Mouse (Mus musculus) olfactory bulb, adult 2 months (tissue): ENCODE data around the gene Zbtb1. TPM values are rescaled to one million over a fixed set of nuclear protein-coding genes. Genes with fewer than 3 reads are reported as not detected.
A peak's percentile ranks its signal among the peaks of the same experiment; 100 is the strongest.

Experiments used
- H3K27ac ChIP-seq: fragments of 200-500 bp; 2 replicates; pipeline ENCODE4 v1.5.1; 2012; ENCODE audit warnings: low read depth, low read length; ENCODE audit not compliant: insufficient read depth
- H3K4me1 ChIP-seq: fragments of 200-500 bp; 2 replicates; pipeline ENCODE4 v1.6.1; 2012; ENCODE audit warnings: low read length; ENCODE audit not compliant: control insufficient read depth, insufficient read depth
- H3K4me3 ChIP-seq: fragments of 200-500 bp; 2 replicates; pipeline ENCODE4 v1.5.1; 2012; ENCODE audit warnings: mild to moderate bottlenecking, low read depth, low read length, moderate library complexity; ENCODE audit not compliant: insufficient read depth
- CTCF ChIP-seq: fragments of 200-500 bp; IDR thresholded peaks from 2 replicates; pipeline ENCODE4 v1.5.1; 2012; ENCODE audit warnings: low read depth, mild to moderate bottlenecking, low read length, moderate library complexity; ENCODE audit not compliant: insufficient read depth
- POLR2A ChIP-seq: fragments of 200-500 bp; IDR thresholded peaks from 2 replicates; pipeline ENCODE4 v1.6.1; 2012; ENCODE audit warnings: mild to moderate bottlenecking, low read depth, low read length, moderate library complexity; ENCODE audit not compliant: insufficient read depth
- WGBS: fragments of 180-500 bp; shearing (Covaris S2); methylation state at CpG from one replicate; pipeline ENCODE4 v1.1.7; 2018; 5-methylcytosine and 5-hydroxymethylcytosine counted together
- polyA plus RNA-seq: library from polyadenylated mRNA; stranded (reverse); fragments of >200 nt; gene quantifications from 2 replicates; pipeline ENCODE4 v1.2.4, GENCODE M21; 2012; ENCODE audit warnings: low replicate concordance; ENCODE audit not compliant: missing spikeins, insufficient read depth, insufficient read length

The Zbtb1 gene
- polyA plus RNA-seq, 1 experiment = not detected

- Histone ChIP-seq H3K4me1 (peaks cover 20% of the 10 kb centered on the region), H3K27ac (no peak overlapping the region), H3K4me3 (no peak overlapping the region)
- TF ChIP-seq CTCF = no peak
- no peak for TF ChIP-seq POLR2A
- 62% methylated on average over 1 of the region's 1 CpGs for WGBS
These were observed 37.1 kb downstream of the Zbtb1 start for GRCm38 (mm10) chr12:76407184-76407583.

DNA sequence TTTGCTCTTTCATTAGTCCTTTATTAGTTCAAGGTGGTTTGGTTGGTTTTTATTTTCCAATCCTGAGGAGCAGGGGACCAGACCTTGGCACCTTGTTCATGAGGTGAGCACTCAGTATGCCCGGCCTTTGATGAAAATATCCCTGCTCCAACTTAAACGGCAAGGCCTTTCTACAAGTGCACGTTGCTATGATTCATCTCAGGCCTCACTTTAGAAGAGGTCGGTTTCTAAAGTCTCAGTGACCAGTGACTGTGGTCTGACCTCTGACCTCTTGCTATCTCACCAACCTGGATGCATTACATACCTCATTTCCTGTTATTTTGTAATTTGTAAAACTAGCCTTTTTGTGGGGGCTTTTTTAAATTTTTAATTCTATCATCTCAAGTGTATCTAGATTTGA, 39.1 kb downstream of the Zbtb1 start:
- H3K4me3 ChIP-seq = no peak overlapping the region
- WGBS = 80% methylated on average over 4 of the region's 4 CpGs
- no peak overlapping the region for H3K27ac ChIP-seq
- TF ChIP-seq POLR2A = no peak
- no peak for TF ChIP-seq CTCF
- H3K4me1 ChIP-seq = peaks cover 17% of the 10 kb centered on the region

GRCm38 (mm10) chr12:76415383-76416010, 45.4 kb downstream of the Zbtb1 start:
- Histone ChIP-seq H3K4me1 (peaks cover 5% of the 10 kb centered on the region), H3K4me3 (no peak overlapping the region), H3K27ac (no peak overlapping the region)
- WGBS = 93% methylated on average over 12 of the region's 12 CpGs
- TF ChIP-seq POLR2A (no peak), CTCF (no peak)

DNA sequence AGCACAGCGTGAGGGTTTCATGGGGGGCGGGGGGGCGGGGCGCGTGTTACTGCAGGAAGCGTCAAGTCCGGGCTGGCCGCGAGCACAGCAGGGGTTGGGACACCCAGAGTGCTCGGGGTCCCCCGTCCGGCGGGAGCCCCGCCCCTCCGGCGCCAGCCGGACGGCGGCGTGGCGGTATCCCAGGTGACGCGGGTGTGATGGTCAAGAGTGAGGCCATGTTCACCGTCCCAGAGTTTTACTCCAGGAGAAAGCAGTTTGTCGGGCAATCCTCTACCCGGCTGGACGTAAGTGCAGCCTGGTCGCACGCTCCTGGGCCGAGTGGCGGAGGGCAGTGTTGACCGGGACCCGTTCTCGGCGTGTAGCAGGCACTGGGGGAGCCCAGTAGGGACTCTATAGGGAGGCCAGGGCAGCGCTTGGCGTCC, 47.4 kb downstream of the Zbtb1 start, which contains the start of gene Ppp1r36:
Gene Ppp1r36 (plus strand): TSS at position 106 of the 422 bp plus-strand sequence.
- 5% methylated on average over 37 of the region's 37 CpGs for WGBS
- no peak for TF ChIP-seq POLR2A
- TF ChIP-seq CTCF = no peak
- Histone ChIP-seq H3K4me1 (peaks cover 5% of the 10 kb centered on the region), H3K27ac (no peak within 1 kb of the TSS), H3K4me3 (peak within 1 kb of the TSS; percentile 3; the same call in 1 of the 2 replicates)

DNA sequence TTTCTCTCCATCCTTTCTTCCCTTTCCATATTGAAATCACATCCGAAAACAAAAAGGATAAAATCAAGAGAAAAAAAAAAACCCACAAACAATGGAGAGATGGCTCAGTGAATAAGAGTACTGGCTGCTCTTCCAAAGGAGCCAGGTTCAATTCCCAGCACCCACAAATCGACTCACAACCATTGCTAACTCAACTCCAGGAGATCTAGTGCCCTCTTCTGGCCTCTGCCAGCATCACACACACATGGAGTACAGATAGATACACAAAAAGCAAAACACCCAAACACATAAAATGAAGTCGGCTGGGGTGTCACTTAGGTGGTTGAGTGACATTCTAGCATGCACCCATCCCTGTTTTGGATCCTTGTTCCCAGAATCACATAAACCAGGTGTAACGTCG, 48.3 kb downstream of the Zbtb1 start:
- H3K4me3 ChIP-seq = no peak overlapping the region
- TF ChIP-seq CTCF (no peak), POLR2A (no peak)
- WGBS = 94% methylated on average over 5 of the region's 5 CpGs
- peaks cover 5% of the 10 kb centered on the region for H3K4me1 ChIP-seq
- no peak overlapping the region for H3K27ac ChIP-seq

DNA sequence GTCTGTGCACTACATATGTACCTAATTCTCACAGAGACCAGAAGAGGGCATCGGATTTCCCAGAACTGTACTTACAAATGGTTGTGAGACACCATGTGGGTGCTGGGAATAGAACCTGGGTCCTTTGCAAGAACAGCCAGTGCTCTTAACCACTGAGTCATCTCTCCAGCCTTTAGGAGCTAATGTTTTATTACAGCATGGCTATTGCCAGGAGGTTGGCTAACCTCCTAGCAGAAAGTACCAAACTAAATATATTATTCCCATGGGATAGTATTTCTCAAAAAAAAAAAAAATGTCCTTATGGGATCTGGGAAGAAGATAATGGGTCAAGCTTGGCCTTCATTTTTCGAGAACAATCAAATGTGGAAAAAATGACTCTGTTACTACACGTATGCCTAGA, 55.2 kb downstream of the Zbtb1 start:
- TF ChIP-seq POLR2A (no peak), CTCF (no peak)
- 96% methylated on average over 3 of the region's 3 CpGs for WGBS
- Histone ChIP-seq H3K27ac (no peak overlapping the region), H3K4me3 (no peak overlapping the region), H3K4me1 (peaks cover 4% of the 10 kb centered on the region; the same call in 1 of the 2 replicates)

- H3K27ac ChIP-seq = no peak overlapping the region
These were observed 57.5 kb downstream of the Zbtb1 start for GRCm38 (mm10) chr12:76427546-76427945.

DNA sequence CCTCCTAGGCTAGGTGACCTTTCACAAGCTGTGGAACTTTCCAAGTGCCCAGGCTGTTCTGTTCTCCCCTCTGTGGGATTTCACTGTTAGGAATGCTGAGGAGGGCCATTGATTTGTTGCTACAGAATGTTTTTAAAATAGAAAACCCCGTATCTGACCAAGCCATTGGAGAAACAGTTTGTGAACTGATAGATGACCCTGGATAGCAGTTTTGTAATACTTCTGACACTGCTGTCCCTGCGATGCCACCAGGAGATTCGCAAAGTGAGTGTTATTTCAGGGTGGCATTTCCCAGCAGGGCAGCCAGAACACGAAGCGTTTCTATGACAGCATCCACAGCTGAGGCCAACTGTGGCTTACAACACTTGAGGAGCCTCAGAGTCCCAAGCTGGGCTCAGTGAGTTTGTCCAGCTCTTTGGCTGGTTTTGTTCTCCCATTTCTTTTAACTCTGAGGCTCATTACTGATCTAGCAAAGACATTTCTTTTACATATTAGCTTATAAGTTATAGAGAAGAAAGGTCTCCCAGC, 60.9 kb downstream of the Zbtb1 start:
- peaks cover 8% of the 10 kb centered on the region for H3K4me1 ChIP-seq
- WGBS = 31% methylated on average over 5 of the region's 5 CpGs
- no peak overlapping the region for H3K4me3 ChIP-seq
- no peak overlapping the region for H3K27ac ChIP-seq
- TF ChIP-seq CTCF (no peak), POLR2A (no peak)

More at GRCm38 (mm10) chr12:76427546-76427945, 57.5 kb downstream of the Zbtb1 start:
- no peak overlapping the region for H3K4me3 ChIP-seq
- TF ChIP-seq POLR2A (no peak), CTCF (no peak)
- WGBS = 54% methylated on average over 5 of the region's 5 CpGs
- peaks cover 4% of the 10 kb centered on the region; the same call in 1 of the 2 replicates for H3K4me1 ChIP-seq

- TF ChIP-seq POLR2A = no peak
- Histone ChIP-seq H3K4me1 (peaks cover 8% of the 10 kb centered on the region), H3K4me3 (no peak overlapping the region), H3K27ac (no peak overlapping the region)
- WGBS = 70% methylated on average over 6 of the region's 6 CpGs
These were observed 61.4 kb downstream of the Zbtb1 start for GRCm38 (mm10) chr12:76431431-76431830.
